Mouse (Mus musculus) MEL (cell line): ENCODE data around the gene Rbfox2.

ENCODE experiments used
- ETS1 ChIP-seq: IDR thresholded peaks from 2 replicates; pipeline ENCODE4 v1.6.1; 2012; ENCODE audit warnings: low read depth, mild to moderate bottlenecking, inconsistent platforms, low read length, improper control_type of control experiment, moderate library complexity
- JUND ChIP-seq: IDR thresholded peaks from 2 replicates; pipeline ENCODE4 v1.6.1; 2011; ENCODE audit warnings: low read depth, mild to moderate bottlenecking, improper control_type of control experiment, low read length
- ZMIZ1 ChIP-seq: IDR thresholded peaks from 2 replicates; pipeline ENCODE4 v1.6.1; 2012; ENCODE audit warnings: low read depth, mild to moderate bottlenecking, inconsistent platforms, low read length, improper control_type of control experiment, moderate library complexity

GRCm38 (mm10) chr15:77203255-77203981 is 103.4 kb downstream of the Rbfox2 start:
- TF ChIP-seq JUND (no peak), ETS1 (no peak), ZMIZ1 (no peak)
